Mouse (Mus musculus) T-cell, adult 2 months (primary cell): Measurements from ENCODE around the gene Grsf1.

Experiments used
- DNase-seq: peaks from one replicate; pipeline ENCODE4 v3.0.0; 2022; ENCODE audit warnings: low spot score

Grsf1 gene

DNA sequence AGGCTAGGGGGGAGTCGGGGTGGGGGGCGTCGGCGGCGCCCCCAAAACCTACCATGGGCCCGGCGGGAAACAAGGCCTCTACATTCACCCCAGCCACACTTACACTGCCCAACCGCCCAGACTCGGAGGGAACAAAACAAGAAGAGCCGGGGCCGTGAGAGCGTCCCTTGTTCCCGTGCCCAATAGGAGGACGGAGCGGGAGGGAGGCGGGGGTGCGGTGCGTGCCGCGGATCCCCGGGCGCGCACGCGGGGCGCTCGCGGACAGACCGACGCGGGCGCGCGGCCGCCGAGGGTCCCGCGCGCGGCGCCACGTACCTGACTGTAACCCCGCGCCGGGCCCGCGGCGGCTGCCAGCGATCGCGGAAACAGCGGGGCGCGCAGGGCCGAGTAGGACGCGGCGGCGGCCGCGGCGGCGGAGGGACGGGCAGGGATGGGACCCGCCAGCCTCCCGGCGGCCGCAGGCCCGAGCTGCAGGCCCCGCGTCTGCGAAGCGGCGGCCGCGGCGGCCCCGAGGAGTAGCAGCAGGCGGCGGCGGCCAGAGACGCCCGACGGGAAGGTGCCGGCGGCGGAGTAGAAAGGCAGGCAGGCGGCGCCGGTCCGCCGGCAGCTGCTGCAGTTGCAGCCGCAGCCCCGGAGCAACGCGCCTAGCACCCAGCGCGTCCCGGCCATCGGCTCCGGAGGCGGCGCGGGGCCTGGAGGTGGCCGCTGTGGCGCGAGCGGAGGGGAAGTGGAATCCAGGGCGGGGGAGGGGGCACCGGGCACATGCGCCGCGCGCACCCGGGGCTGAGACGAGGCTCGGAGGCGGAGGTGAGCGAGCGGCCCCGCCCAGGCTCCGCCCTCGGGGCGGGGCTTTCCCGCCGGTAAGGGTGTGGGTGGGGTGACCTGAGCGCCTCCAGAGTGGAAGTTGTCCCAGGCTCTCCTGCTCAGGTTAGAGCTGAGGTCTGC, at the start of gene Grsf1:
Gene Grsf1 (minus strand): TSS at position 729 of the 945 bp plus-strand sequence.
- DNase-seq = peak; percentile 84

GRCm38 (mm10) chr5:88724030-88724429, 48.1 kb upstream of the Grsf1 start:
- DNase-seq = no peak

DNA sequence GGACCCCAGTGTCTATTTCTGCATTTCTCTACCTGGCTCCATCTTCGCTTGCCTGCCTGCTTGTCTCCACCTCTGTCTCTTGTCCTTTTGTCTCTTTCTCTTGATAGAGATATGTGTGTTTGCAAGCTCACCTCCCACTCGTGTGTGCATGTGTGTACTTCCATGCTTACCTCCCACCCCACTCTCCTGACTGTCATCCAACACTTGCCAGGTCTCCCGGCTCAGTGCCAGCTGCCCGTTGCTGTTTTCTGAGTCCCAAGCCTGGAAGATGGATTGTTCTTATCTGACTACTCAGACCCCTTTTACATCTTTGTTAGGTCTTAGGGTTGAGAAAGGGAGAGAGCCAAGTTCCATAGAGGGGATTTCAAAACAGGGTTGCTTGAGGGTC, 46.2 kb upstream of the Grsf1 start:
- no peak for DNase-seq

DNA sequence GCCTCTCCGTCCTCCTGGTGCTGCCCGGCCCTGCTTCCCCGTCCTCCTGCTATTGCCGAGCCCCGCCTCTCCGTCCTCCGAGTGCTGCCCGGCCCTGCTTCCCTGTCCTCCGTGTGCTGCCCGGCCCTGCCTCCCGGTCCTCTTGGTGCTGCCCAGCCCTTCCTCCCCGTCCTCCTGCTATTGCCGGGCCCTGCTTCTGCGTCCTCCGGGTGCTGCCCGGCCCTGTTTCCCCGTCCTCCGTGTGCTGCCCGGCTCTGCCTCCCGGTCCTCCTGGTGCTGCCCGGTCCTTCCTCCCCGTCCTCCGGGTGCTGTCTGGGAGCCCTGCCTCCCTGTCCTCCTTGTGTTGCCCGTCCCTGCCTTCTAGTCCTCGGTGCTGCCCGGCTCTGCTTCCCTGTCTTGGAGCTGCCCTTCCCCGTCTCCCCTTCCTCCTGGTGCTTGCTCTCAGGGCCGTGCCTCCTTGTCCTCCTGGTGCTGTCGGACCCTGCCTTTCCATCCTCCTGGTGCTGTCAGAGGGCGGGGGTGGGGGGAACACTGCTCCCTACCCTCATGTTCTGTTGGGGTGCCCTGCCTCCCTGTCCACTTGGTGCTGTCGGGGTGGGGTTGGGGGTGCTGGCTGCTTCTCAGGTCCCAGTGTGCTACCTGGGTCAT, 45.7 kb upstream of the Grsf1 start:
- DNase-seq = no peak

- DNase-seq = no peak
These were observed 45.1 kb upstream of the Grsf1 start for GRCm38 (mm10) chr5:88721003-88721475.

GRCm38 (mm10) chr5:88720116-88721002, 44.4 kb upstream of the Grsf1 start, which contains the start of gene Mob1b:
Gene Mob1b, plus strand, starts transcription at chr5:88720855.
- peak; percentile 90 for DNase-seq

- no peak for DNase-seq
These were observed 41.0 kb upstream of the Grsf1 start for GRCm38 (mm10) chr5:88716983-88717382.

DNA sequence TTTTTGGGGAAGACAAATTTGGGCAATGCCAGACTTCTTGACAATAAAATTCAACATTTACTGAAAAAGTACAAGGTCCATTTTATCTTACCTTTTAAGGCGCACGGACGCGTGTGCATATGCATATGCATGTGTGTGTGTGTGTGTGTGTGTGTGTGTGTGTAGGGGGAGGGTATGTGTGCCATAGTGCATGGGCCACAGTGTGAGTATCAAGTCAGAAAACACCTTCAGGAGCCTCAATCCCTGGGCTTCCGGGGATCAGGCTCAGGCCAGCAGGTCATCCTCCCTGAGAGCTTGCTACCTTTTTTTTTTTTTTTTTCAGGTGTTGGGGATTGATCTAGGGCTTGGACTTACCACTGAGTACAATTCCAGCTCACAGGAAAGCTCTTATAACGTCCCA, 36.4 kb upstream of the Grsf1 start:
- no peak for DNase-seq

- no peak for DNase-seq
These were observed 35.8 kb upstream of the Grsf1 start for GRCm38 (mm10) chr5:88711618-88712224.

DNA sequence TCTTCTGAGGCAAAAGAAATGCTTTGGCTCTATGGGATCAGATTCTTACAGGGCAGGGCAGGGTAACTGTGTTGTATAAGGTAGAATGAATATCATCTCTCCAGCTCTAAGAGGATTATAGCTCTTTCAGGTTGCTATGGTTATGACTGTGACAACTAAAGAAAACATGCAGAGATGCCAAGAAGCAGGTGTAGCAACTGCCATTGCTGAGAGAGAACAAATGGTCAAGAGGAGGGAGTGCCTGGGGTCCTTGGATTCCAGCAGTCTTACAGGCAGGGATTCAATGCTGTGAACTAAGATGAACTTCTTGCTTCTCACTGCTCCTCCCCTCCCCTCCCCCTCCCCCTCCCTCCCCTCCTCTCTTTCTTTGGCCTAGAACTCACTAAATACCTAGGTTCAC, 35.2 kb upstream of the Grsf1 start:
- DNase-seq = no peak

DNA sequence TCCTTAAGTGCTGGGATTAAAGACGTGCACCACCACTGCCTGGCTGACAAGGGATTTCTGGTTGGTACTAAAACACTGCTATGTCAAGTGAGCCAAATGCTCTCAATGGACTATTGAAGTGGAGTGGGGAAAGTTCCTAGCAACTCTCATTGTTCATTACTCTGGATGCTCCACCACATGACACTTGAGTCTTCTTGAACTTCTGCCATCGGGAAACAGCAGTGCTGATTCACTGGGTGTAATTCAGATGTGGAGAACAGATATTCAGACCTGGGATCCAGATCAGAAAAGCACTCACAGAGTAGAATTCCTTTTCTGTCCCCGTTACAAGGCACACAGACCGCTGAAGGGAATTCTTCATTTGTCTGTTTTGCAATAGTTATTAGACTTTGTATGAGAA, 27.6 kb upstream of the Grsf1 start:
- no peak for DNase-seq

DNA sequence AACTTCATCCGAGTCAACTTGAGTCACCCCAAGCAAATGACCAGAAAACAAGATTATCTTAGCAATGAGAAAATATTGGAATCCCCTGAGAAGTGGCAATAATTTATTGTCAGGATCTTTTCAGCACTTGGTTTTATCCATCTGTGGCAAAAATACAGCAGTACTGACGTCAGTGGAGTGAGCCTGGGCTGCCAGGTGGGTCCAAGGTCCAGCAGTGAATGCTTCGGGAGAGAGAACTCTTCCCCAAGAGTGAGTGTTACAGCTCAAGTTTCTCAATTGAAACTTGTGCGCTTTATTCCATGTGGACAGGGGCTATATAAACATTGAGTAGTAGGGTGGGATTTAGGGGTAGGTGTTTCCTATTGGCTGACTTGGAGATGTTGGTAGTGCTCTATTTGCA, 26.1 kb upstream of the Grsf1 start:
- no peak for DNase-seq

DNA sequence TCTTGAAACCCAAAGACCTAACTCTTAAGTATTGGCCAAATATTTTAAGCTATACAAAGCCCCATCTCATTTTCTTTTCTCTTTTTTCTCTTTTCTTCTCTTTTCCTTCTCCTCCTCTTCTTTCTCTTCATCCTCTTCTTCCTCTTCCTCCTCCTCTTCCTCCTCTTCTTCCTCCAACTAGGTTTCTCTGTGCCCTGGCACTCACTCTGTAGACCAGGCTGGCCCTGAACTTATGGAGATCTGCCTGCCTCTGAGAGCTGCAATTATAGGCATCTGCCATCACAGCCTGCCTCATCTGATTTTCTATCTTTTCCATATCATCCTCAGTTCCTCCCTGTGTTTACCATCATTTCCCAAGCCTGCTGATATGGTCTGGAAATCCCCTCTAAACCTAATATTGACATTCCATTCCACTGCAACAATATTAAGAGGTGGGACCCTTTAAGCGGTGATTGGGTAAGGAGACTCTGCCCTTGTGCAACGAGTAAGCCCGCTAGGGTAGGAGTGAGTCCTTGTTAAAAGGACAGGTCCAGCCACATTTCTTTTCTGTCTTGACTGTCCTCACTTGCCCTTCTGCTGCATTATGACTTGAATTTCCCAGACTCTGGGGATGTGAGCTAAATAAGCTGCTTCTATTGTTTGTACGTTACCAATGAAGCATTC, 23.4 kb upstream of the Grsf1 start:
- no peak for DNase-seq

- DNase-seq = no peak
These were observed 21.3 kb upstream of the Grsf1 start for GRCm38 (mm10) chr5:88697291-88697690.

GRCm38 (mm10) chr5:88693057-88693456, 17.1 kb upstream of the Grsf1 start:
- DNase-seq = no peak

DNA sequence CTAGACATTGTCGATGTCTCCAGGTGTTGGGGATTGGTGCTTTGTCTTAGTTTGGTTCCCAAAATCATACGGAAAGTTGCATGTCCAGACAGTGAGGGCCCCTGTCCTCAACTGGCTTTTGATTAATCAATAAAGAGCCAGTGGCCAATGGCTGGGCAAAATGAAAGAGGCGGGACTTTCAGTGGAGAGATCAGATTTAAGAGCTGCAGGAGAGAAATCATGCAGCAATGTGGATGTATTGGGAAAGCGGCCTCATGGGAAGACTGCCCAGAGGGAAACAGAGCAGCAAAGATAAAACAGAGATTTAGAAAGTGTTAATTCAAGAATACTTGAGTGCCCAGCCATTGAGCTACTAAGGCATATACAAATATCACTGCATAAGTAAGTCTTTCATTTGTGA, 16.6 kb upstream of the Grsf1 start:
- no peak for DNase-seq

GRCm38 (mm10) chr5:88691506-88692095, 15.6 kb upstream of the Grsf1 start:
- DNase-seq = no peak

DNA sequence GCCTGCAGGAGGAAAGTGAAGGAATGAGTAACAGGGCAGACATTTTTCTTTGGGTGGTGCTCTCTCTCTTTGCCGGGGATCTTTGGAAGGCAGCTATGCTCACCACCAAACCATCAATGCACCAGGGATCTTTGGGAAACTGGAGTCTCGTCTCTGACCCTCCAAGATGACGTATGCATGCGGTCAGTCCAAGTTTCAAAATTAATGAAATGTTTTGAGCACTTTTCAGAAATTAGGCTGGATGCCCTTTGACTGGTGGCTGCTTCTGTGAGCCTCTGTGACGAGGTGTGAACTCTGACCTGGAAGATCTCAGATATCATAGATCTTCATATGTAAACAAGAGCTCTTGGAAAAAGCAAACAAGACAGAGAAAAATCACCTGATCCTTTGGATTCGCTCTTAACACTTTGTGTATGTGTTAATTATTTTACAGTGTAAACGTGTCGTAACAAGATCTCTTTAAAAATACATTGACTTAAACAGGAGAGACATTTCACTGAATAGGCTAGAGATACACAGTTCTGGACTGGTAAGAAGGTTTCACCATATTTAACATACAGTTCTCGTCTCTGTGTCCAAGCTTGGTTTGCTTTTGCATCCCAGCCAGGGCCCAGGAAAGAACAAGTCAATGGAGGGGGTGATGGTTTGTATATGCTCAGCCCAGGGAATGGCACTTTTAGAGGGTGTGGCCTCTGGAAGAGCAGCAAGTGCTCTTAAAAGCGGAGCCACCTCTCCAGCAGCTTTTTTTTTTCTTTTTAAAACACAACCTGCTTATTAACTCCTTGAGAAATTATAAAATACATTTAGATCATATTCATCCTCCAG, 14.9 kb upstream of the Grsf1 start:
- DNase-seq = no peak

DNA sequence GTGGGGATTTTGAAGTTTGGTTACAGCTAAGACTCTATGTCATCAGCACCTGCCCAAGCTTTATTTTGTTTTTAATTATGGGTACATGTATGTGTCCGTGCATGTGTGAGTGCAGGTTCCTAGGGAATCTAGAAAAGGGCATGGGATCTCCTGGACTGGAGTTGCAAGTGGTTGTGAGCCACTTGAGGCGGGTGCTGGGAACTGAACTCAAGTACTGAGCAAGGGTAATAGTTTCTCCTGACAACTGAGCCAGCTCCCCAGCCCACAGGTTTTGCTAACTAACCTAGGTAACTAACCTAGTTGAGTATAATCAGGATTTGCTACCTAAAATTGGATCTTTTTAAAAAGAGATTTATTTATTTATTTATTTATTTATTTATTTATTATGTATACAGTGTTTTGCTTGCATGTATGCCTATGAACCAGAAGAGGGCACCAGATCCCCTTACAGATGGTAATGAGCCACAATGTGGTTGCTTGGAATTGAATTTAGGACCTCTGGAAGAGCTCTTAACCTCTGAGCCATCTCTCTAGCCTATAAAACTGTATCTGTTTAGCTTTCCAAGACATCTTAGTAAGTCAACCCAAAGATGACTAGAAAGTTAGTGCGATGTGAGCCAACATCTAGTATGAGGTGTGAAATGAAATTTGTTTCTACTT, 13.4 kb upstream of the Grsf1 start:
- DNase-seq = no peak
